Mouse (Mus musculus) Patski (cell line): ENCODE data around the gene Tmtc2. TPM values are rescaled to one million over a fixed set of nuclear protein-coding genes. Genes with fewer than 3 reads are reported as not detected.

Experiments used
- ATAC-seq: fragments of 100-300 bp; one replicate; pipeline ENCODE4 v1.8.0; 2021
- CTCF ChIA-PET: fragments of 350-600 bp; sonication (Branson Sonifier 250); formaldehyde crosslinking; loops from one replicate; lab custom pipeline; 2022; ENCODE audit warnings: inconsistent platforms; lab: Charles Lee
- POLR2A ChIA-PET: fragments of 350-600 bp; sonication (Branson Sonifier 250); formaldehyde crosslinking; loops from one replicate; lab custom pipeline; 2022; ENCODE audit warnings: antibody characterized with exemption, inconsistent platforms; lab: Charles Lee
- DNase-seq: peaks from one replicate; pipeline ENCODE4 v3.0.0-alpha.2; 2011; ENCODE audit warnings: low read depth, low spot score
- H3K27me3 ChIP-seq: fragments of 371-371 bp; one replicate; pipeline ENCODE4 v1.5.1; 2021
- CTCF ChIP-seq: fragments of 100-300 bp; IDR thresholded peaks from one replicate; pipeline ENCODE4 v1.5.1; 2021
- in situ Hi-C: fragments of 300-500 bp; cut with MboI; formaldehyde crosslinking; loops from 3 replicates; pipeline ENCODE4 v1.11.1; 2018; ENCODE audit warnings: low pct_unique_long_range_greater_than_20kb, mixed read lengths
- polyA plus RNA-seq: library from polyadenylated mRNA; unstranded; gene quantifications from one replicate; pipeline ENCODE4 v1.2.3, GENCODE M21; 2021

Tmtc2 gene
- 0.77 TPM for polyA plus RNA-seq

DNA sequence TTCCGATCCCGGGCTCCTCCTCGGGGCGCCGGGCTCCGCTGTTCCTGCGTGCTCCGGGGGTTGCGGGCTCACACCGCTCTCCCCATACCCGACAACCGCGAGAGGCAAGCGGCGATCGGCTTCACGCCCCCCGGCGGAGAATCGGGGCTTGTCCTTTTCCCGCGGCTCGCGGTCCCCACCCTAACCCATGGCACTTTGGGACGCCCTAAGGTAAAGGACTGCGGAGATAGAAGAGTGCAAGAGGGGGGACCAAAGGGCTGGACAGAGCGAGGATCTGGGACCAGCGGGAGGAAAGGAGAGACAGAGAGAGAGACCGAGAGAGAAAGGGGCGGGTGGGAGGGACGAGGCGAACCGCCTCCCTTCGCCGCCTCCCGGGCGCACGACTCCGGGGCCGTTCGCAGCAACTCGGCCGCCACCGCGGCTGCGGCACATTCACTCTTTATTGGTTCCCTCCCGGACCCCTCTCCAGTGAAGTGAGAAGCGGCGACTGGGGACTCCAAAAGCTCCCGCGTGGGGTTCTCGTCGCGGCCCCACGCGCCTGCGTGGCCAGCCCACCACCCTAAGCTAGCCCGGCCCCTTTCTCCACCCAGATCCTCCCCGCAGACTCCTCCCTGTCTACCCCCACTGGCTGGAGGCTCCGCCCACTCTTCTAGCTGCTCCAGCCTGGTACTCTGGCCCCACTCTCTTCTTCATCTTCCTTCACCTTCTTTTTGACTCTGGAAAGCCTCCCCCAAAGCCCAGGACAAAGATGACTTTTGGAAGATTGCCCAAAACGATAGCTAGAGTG lies at the start of gene Tmtc2:
Tmtc2 (minus strand) TSS at position 544 of the 787 bp plus-strand sequence.
- CTCF ChIA-PET: interaction anchor here (0.8 to 1.5 kb wide), 3 partner anchors 10 to 18 kb away, joined by 3 to 4 read pairs (median 3); no protein-coding TSS in a partner anchor
- no peaks in the 10 kb centered on the region for H3K27me3 ChIP-seq
- ATAC-seq (peak; percentile 83), DNase-seq (no peak)
- POLR2A ChIA-PET: no interaction called here
- in situ Hi-C loops: loop anchor here (10.0 kb wide), 1 partner anchor 141 kb away; no protein-coding TSS in a partner anchor
- no peak for TF ChIP-seq CTCF

DNA sequence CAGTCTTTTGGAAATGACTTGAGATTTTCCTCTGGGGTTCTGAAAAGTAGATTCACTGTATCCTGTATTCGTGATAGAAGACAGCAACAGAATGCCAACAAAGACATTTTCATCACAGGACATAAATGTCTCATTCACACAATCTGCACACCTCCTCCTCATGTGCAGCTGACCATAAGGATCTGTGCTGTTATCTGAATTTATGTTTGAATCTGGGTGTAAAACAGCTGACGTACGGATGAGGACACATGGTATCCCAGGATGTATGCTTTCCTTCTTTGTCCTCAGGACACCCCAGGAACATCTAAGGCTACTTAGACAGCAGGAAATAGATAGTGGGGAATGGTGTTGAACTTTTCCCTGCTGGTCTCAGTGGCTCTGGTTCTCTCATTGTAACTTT lies 37.9 kb upstream of the Tmtc2 start:
- no peak for TF ChIP-seq CTCF
- no peak for ATAC-seq
- in situ Hi-C loops: no loop called here
- no peaks in the 10 kb centered on the region for H3K27me3 ChIP-seq
- ChIA-PET POLR2A (no interaction called here), CTCF (no interaction called here)
- DNase-seq: no peak

DNA sequence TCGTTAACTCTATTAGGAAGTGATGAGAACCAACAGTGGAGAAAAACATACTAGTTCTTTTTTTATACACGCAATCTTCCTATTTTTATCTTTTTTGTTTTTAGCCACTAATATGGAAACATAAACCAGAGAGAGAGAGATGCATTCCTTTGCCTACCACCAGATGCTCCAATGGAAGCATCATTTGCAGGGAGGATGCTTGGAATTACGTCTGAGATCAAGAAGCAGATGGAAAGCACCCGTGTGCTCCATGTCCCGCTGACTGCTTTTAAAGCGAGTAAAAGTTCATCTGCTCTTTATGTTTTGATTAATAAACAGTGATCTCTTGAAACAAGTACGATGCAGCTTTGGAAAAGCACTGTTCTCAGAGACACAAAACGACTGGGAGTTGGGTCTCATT lies 24.6 kb upstream of the Tmtc2 start:
- no peaks in the 10 kb centered on the region for H3K27me3 ChIP-seq
- ChIA-PET CTCF (no interaction called here), POLR2A (no interaction called here)
- DNase-seq: no peak
- in situ Hi-C loops: no loop called here
- no peak for TF ChIP-seq CTCF
- ATAC-seq: no peak

DNA sequence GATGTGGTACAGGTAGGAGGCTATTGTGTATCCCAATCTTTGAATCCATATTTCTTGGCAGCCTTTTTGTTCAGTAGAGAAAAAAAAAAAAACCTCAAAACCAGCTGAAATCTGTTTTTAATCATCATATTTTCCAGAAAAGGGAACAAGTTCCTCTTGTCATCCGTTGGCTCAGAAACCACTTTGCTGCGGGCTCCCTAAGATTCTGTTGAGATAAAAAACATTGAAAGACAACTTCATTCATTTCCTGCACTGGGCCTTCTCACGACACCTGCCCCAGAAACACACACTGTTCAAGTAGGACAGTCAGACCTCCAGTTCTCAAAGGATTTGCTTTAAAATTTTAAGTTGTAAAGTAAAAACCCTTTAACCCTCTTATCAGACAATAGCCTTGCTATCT lies 23.0 kb upstream of the Tmtc2 start:
- no peak for DNase-seq
- ChIA-PET CTCF (no interaction called here), POLR2A (no interaction called here)
- ATAC-seq: no peak
- no peaks in the 10 kb centered on the region for H3K27me3 ChIP-seq
- in situ Hi-C loops: no loop called here
- TF ChIP-seq CTCF: no peak

DNA sequence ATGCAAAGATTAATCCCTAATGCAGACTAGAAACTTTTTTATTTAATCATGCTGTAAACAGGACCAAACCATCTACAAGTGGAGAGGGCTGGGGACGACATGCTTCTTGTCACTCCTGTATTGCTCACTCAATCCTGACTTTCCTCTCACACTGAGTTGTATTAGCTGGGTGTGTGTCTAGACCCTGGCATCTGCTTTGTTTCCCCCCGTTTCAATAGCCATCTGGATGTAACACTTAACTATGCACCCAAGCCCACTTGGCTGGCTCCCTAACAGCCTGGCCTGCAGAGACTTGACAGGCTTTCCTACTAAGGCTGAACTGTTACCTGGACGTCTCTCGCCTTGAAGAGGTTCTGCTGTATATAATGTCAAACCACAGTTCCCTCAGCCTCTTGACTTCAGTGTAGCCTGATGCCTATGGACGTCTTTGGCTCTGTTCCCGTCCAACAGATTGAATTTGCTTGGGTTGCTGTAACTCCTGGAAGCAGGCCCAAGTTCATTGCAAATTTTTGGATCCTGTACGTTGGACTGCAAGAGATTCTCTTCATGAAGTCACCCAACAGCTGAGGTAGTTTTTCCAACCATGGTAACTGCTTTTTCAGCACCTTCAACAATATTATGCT lies 21.3 kb upstream of the Tmtc2 start:
- ChIA-PET POLR2A (no interaction called here), CTCF (no interaction called here)
- in situ Hi-C loops: no loop called here
- no peak for DNase-seq
- ATAC-seq: no peak
- no peaks in the 10 kb centered on the region for H3K27me3 ChIP-seq
- no peak for TF ChIP-seq CTCF

DNA sequence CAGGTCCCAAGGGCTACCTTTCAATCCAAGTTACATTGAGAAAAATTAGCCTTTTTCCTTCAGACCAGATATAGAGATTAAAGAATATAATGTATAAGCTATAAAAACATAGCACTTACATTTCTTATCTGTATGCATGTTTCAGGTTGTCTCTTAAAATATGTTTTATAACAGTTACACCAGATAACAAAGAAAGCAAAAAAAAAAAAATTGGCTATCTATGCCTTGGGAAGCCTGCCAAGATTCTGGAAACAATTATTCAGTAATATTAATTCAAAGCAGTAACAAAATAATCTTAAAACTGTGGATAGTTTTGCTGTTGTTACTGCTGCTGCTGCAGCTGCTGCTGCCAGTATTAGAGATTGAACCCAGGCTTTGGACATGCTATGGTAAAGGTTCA lies 13.9 kb upstream of the Tmtc2 start:
- in situ Hi-C loops: no loop called here
- DNase-seq (no peak), ATAC-seq (no peak)
- H3K27me3 ChIP-seq: no peaks in the 10 kb centered on the region
- ChIA-PET POLR2A (interaction anchor here (0.5 kb wide), 1 partner anchor 20 kb away, joined by 5 read pairs; no protein-coding TSS in a partner anchor), CTCF (no interaction called here)
- TF ChIP-seq CTCF: no peak

DNA sequence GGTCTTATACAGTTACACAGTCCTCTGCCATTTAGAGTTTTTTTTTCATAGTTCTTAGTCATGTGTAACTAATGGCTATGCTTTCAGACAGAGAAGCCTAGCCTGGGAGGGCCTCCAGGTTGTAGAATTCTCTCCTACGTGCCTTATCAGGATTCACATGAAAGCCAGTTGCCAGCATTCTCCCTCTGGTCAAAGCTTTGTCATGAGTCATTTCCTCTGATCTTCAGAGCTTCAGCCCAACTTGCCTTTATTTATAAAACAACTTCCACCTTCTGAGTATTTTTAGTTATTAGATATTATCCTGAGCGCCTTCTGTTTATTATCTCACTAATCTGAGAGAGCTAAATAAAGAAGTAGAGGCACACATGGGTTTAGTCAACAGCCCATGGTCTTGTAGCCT lies 5.1 kb upstream of the Tmtc2 start:
- POLR2A ChIA-PET: no interaction called here
- DNase-seq (no peak), ATAC-seq (no peak)
- in situ Hi-C loops: loop anchor here (10.0 kb wide), 1 partner anchor 135 kb away; no protein-coding TSS in a partner anchor
- CTCF ChIA-PET: interaction anchor here (1.1 kb wide), 1 partner anchor 13 kb away, joined by 3 read pairs; no protein-coding TSS in a partner anchor
- no peak for TF ChIP-seq CTCF
- H3K27me3 ChIP-seq: no peaks in the 10 kb centered on the region

DNA sequence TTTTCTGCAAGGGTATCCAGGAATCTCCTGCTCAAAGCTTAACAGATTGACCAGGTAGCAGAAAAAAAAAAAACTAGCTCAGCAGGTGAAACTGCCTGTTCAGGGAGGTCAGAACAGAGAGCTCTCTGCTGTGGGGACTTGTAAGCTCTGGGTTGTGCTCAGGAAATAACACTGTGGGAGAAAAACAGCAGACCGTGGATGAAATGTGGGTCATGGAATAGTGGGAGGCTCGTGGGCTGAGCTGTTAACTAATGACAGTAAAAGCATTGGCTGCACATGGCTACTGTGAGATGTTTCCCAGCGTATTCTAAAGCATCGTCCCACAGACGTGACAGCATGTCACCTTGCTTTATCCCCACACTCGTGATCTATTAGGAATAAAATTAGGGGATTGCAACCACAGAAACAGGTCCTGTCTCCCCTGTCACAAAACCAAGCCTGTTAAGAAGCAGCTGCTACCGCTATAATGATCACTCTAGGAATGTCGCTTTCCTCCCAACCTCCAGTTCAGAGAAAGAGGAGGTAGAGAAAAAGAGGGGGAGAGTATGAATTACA lies 4.1 kb upstream of the Tmtc2 start:
- DNase-seq (no peak), ATAC-seq (no peak)
- no peak for TF ChIP-seq CTCF
- H3K27me3 ChIP-seq: no peaks in the 10 kb centered on the region
- ChIA-PET POLR2A (interaction anchor here (0.6 kb wide), 1 partner anchor 509 kb away, joined by 3 read pairs; no protein-coding TSS in a partner anchor), CTCF (interaction anchor here (1.1 to 1.8 kb wide), 3 partner anchors 14 to 136 kb away, joined by 3 to 5 read pairs (median 3); no protein-coding TSS in a partner anchor)
- in situ Hi-C loops: loop anchor here (10.0 kb wide), 1 partner anchor 136 kb away; no protein-coding TSS in a partner anchor

DNA sequence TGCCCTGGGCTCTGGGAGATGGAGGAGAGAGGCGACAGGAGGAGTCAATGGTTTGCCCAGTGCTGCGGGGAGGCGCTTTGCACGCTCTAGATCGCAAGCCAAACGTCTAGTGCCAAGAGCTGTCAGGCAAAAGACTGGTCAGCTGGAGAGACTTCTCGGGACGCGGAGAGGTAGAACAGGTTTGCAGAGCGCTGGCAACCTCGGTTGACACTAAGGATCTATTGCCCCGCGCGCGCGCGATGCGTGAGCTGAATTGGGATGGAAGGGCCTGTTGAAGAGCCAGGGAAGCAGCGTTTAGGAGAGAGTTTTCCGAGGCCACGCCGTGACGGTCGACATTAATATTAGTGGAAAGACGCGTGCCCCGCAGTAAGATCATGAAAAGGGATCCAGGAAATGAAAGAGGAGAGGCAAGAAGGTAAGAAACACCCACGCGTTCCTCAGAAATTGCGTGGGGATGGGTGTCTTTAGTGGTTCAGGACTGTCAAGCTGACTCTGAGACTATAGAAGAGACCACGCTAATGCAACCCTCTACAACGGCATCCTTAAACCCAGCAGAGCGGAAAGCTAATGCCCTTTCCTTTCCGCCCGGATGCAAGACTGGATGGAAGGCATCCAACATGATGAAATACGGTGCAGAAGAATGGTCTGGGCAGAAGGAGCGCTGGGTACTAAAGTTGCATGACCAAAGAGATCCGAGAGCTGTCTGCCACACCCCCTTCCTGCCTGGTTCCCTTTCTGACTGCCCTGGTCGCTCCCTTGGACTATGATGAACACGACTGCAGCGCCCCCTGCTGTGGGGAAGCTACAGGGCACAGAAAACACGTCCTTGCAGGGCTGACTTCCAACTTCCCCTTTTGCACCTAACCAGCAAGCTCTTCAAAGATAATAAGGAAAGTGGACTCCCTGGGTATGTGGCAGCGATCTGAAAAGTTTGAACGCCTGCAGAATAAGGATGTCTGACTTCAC lies 727 bp upstream of the Tmtc2 start:
- in situ Hi-C loops: loop anchor here (10.0 kb wide), 1 partner anchor 140 kb away; no protein-coding TSS in a partner anchor
- H3K27me3 ChIP-seq: no peaks in the 10 kb centered on the region
- DNase-seq: peak; percentile 61
- ChIA-PET CTCF (interaction anchor here (0.8 to 1.5 kb wide), 4 partner anchors 11 to 141 kb away, joined by 3 to 4 read pairs (median 4); no protein-coding TSS in a partner anchor), POLR2A (no interaction called here)
- ATAC-seq: peak; percentile 83
- TF ChIP-seq CTCF: peak; percentile 91
